Mouse (Mus musculus) liver, embryonic 13.5 days (tissue): Measurements from ENCODE around the gene Gm49337. TPM values are rescaled to one million over a fixed set of nuclear protein-coding genes. Genes with fewer than 3 reads are reported as not detected.
A peak's percentile ranks its signal among the peaks of the same experiment; 100 is the strongest.

Source experiments
- ATAC-seq: fragments of 200-750 bp; cut with Nextera tagmentation; 2 replicates; pipeline ENCODE4 v1.8.0; 2017; ENCODE audit warnings: low read depth, mild to moderate bottlenecking, moderate number of reproducible peaks, moderate library complexity
- DNase-seq: peaks from one replicate; pipeline ENCODE4 v3.0.0; 2022
- H3K27ac ChIP-seq: fragments of 300-500 bp; sonication (generic); 2 replicates; pipeline ENCODE4 v1.5.1; 2015; ENCODE audit warnings: moderate library complexity, mild to moderate bottlenecking, inconsistent platforms
- H3K27me3 ChIP-seq: fragments of 300-500 bp; sonication (generic); 2 replicates; pipeline ENCODE4 v1.6.1; 2015; ENCODE audit warnings: mild to moderate bottlenecking, inconsistent platforms
- H3K36me3 ChIP-seq: fragments of 300-500 bp; sonication (generic); 2 replicates; pipeline ENCODE4 v1.6.1; 2015; ENCODE audit warnings: mild to moderate bottlenecking, inconsistent platforms
- H3K4me1 ChIP-seq: fragments of 300-500 bp; sonication (generic); replicated peaks from 2 replicates; pipeline ENCODE4 v1.6.1; 2015; ENCODE audit warnings: inconsistent platforms
- H3K4me2 ChIP-seq: fragments of 300-500 bp; sonication (generic); 2 replicates; pipeline ENCODE4 v1.6.1; 2015; ENCODE audit warnings: inconsistent platforms, mild to moderate bottlenecking, moderate library complexity
- H3K4me3 ChIP-seq: fragments of 300-500 bp; sonication (generic); replicated peaks from 2 replicates; pipeline ENCODE4 v1.5.1; 2015; ENCODE audit warnings: mild to moderate bottlenecking, inconsistent platforms
- H3K9ac ChIP-seq: fragments of 300-500 bp; sonication (generic); 2 replicates; pipeline ENCODE4 v1.6.1; 2015; ENCODE audit warnings: mild to moderate bottlenecking, inconsistent platforms
- H3K9me3 ChIP-seq: fragments of 300-500 bp; sonication (generic); replicated peaks from 2 replicates; pipeline ENCODE4 v1.6.1; 2016; ENCODE audit warnings: inconsistent platforms
- WGBS: fragments of 180-500 bp; shearing (Covaris S2); methylation state at CpG from one replicate; pipeline ENCODE4 v1.1.7; 2015; ENCODE audit not compliant: insufficient replicate concordance; 5-methylcytosine and 5-hydroxymethylcytosine counted together
- polyA plus RNA-seq: library from polyadenylated mRNA; unstranded; fragments of >200 nt; fragmentation: Nextera tagmentation; extraction: Ambion mirVana; gene quantifications from 2 replicates; pipeline ENCODE4 v1.2.1, GENCODE M21; 2015

Gene Gm49337
- polyA plus RNA-seq, 1 experiment from 2014 or later = not detected

GRCm38 (mm10) chr4:116164759-116165554 lies 8.2 kb upstream of the Gm49337 start:
- ATAC-seq = no peak
- no peak overlapping the region for H3K4me2 ChIP-seq
- no peaks in the 10 kb centered on the region; the same call in 1 of the 2 replicates for H3K36me3 ChIP-seq
- no peak overlapping the region for H3K4me3 ChIP-seq
- 78% methylated on average over 2 of the region's 2 CpGs for WGBS
- no peak overlapping the region for H3K27ac ChIP-seq
- peaks cover 19% of the 10 kb centered on the region for H3K4me1 ChIP-seq
- DNase-seq = no peak
- H3K27me3 ChIP-seq = peaks cover 9% of the 10 kb centered on the region
- H3K9me3 ChIP-seq = no peaks in the 10 kb centered on the region
- H3K9ac ChIP-seq = no peak overlapping the region

GRCm38 (mm10) chr4:116165708-116166407 lies 7.3 kb upstream of the Gm49337 start:
- ATAC-seq (no peak), DNase-seq (no peak)
- Histone ChIP-seq H3K36me3 (no peaks in the 10 kb centered on the region), H3K4me2 (no peak overlapping the region), H3K27me3 (peaks cover 9% of the 10 kb centered on the region), H3K9me3 (no peaks in the 10 kb centered on the region), H3K9ac (no peak overlapping the region), H3K4me1 (peaks cover 19% of the 10 kb centered on the region), H3K4me3 (no peak overlapping the region), H3K27ac (no peak overlapping the region)
- 48% methylated on average over 8 of the region's 8 CpGs for WGBS

GRCm38 (mm10) chr4:116167404-116167803 lies 5.8 kb upstream of the Gm49337 start, which contains the start of gene Tspan1:
Gene Tspan1, minus strand, starts transcription at chr4:116167601.
- DNase-seq = no peak
- Histone ChIP-seq H3K4me3 (no peak within 1 kb of the TSS), H3K9ac (no peak within 1 kb of the TSS), H3K27ac (no peak within 1 kb of the TSS), H3K4me2 (no peak within 1 kb of the TSS), H3K27me3 (peaks cover 9% of the 10 kb centered on the region), H3K36me3 (no peaks in the 10 kb centered on the region), H3K9me3 (no peaks in the 10 kb centered on the region), H3K4me1 (peaks cover 12% of the 10 kb centered on the region)
- 25% methylated on average over 7 of the region's 7 CpGs for WGBS
- ATAC-seq = no peak

GRCm38 (mm10) chr4:116168617-116169352 lies 4.4 kb upstream of the Gm49337 start:
- ATAC-seq (0 out of 2 replicates have a peak, but pooled peaks have one; percentile 48), DNase-seq (peak; percentile 38)
- Histone ChIP-seq H3K4me2 (no peak overlapping the region), H3K4me1 (peaks cover 7% of the 10 kb centered on the region), H3K27ac (no peak overlapping the region), H3K36me3 (no peaks in the 10 kb centered on the region), H3K27me3 (peaks cover 9% of the 10 kb centered on the region), H3K9me3 (no peaks in the 10 kb centered on the region), H3K9ac (no peak overlapping the region), H3K4me3 (no peak overlapping the region)
- WGBS = 56% methylated on average over 8 of the region's 8 CpGs

GRCm38 (mm10) chr4:116169353-116169672 lies 3.9 kb upstream of the Gm49337 start:
- Histone ChIP-seq H3K27me3 (peaks cover 7% of the 10 kb centered on the region), H3K36me3 (no peaks in the 10 kb centered on the region), H3K27ac (no peak overlapping the region), H3K9ac (no peak overlapping the region), H3K4me3 (no peak overlapping the region), H3K9me3 (no peaks in the 10 kb centered on the region), H3K4me1 (peaks cover 12% of the 10 kb centered on the region), H3K4me2 (no peak overlapping the region)
- DNase-seq = no peak
- ATAC-seq = no peak
- WGBS = 65% methylated on average over 3 of the region's 3 CpGs

GRCm38 (mm10) chr4:116173752-116174151 lies 568 bp downstream of the Gm49337 start:
- 73% methylated on average over 4 of the region's 4 CpGs for WGBS
- H3K36me3 ChIP-seq = no peaks in the 10 kb centered on the region

GRCm38 (mm10) chr4:116174466-116175116 lies 1.4 kb downstream of the Gm49337 start:
- no peak overlapping the region for H3K27ac ChIP-seq
- H3K27me3 ChIP-seq = peaks cover 16% of the 10 kb centered on the region
- no peak overlapping the region for H3K4me3 ChIP-seq
- no peaks in the 10 kb centered on the region for H3K36me3 ChIP-seq
- no peak overlapping the region for H3K4me2 ChIP-seq
- 31% methylated on average over 6 of the region's 6 CpGs for WGBS
- H3K9me3 ChIP-seq = no peaks in the 10 kb centered on the region
- peaks cover 37% of the 10 kb centered on the region for H3K4me1 ChIP-seq
- no peak for ATAC-seq
- H3K9ac ChIP-seq = no peak overlapping the region
- DNase-seq = no peak

More at GRCm38 (mm10) chr4:116173752-116174151, 568 bp downstream of the Gm49337 start:
- no peaks in the 10 kb centered on the region for H3K9me3 ChIP-seq
- H3K9ac ChIP-seq = no peak overlapping the region
- H3K4me3 ChIP-seq = no peak overlapping the region
- peaks cover 14% of the 10 kb centered on the region for H3K27me3 ChIP-seq
- no peak overlapping the region for H3K4me2 ChIP-seq
- no peak for DNase-seq
- peaks cover 37% of the 10 kb centered on the region for H3K4me1 ChIP-seq
- no peak overlapping the region for H3K27ac ChIP-seq
- ATAC-seq = no peak

- Histone ChIP-seq H3K9ac (no peak overlapping the region), H3K4me3 (no peak overlapping the region), H3K27ac (no peak overlapping the region), H3K36me3 (no peaks in the 10 kb centered on the region), H3K4me1 (peaks cover 37% of the 10 kb centered on the region), H3K9me3 (no peaks in the 10 kb centered on the region), H3K4me2 (no peak overlapping the region), H3K27me3 (peaks cover 18% of the 10 kb centered on the region)
- ATAC-seq (no peak), DNase-seq (no peak)
Measured at GRCm38 (mm10) chr4:116175136-116175535, 2.0 kb downstream of the Gm49337 start.

GRCm38 (mm10) chr4:116175711-116176542 lies 2.7 kb downstream of the Gm49337 start:
- Histone ChIP-seq H3K4me1 (peaks cover 37% of the 10 kb centered on the region), H3K27me3 (peaks cover 18% of the 10 kb centered on the region), H3K4me2 (peak overlapping the region; percentile 35), H3K9ac (no peak overlapping the region), H3K27ac (no peak overlapping the region; the same call in 1 of the 2 replicates), H3K9me3 (no peaks in the 10 kb centered on the region), H3K36me3 (no peaks in the 10 kb centered on the region), H3K4me3 (peak overlapping the region; percentile 10; the same call in 1 of the 2 replicates)
- ATAC-seq (peak; percentile 87), DNase-seq (peak; percentile 42)
- WGBS = 16% methylated on average over 7 of the region's 7 CpGs

GRCm38 (mm10) chr4:116176543-116176988 lies 3.4 kb downstream of the Gm49337 start:
- H3K9ac ChIP-seq = no peak overlapping the region
- peaks cover 22% of the 10 kb centered on the region for H3K27me3 ChIP-seq
- 9% methylated on average over 10 of the region's 10 CpGs for WGBS
- H3K4me1 ChIP-seq = peaks cover 37% of the 10 kb centered on the region
- H3K4me3 ChIP-seq = peak overlapping the region; percentile 10
- ATAC-seq (0 out of 2 replicates have a peak, but pooled peaks have one; percentile 14), DNase-seq (no peak)
- H3K36me3 ChIP-seq = no peaks in the 10 kb centered on the region
- peak overlapping the region; percentile 35 for H3K4me2 ChIP-seq
- peak overlapping the region; percentile 1; the same call in 1 of the 2 replicates for H3K27ac ChIP-seq
- H3K9me3 ChIP-seq = no peaks in the 10 kb centered on the region
